28 mouse cellular contexts compared by ENCODE assay signal in genomic region chr2:155632138-155632936, GRCm38 (mm10). TPM values are rescaled to one million over a fixed set of nuclear protein-coding genes. Genes with fewer than 3 reads are reported as not detected.
DNase-seq lines count a peak whose midpoint lies in the region; ATAC-seq and TF ChIP-seq lines count a peak whose summit lies in the region.
"Had no signal": no experiment of that assay in that cellular context is flagged by ENCODE, and none has a peak within 500 bp of the region (broad histone marks: within the 10 kb centered on the region; RNA-seq: fewer than 3 reads in every experiment).

No protein-coding gene starts in this region.

- WGBS in forebrain, embryonic 16.5 days, result 71% methylated on average over 30 of the region's 30 CpGs

- H3K4me3 ChIP-seq in left cerebral cortex, adult 2 months, result no peak overlapping the region
- H3K4me3 ChIP-seq in ES-Bruce4 (ENCODE audit: low read depth, low read length) (peak overlapping the region; percentile 27), myocyte (no peak overlapping the region)
- H3K4me3 ChIP-seq in forebrain, embryonic 16.5 days (replicated peaks; ENCODE audit: low read length), result no peak overlapping the region
- H3K4me3 ChIP-seq: embryonic facial prominence, embryonic 12.5 days; forebrain, embryonic 15.5 days; gastrocnemius, adult 2 months; heart, adult 2 months; heart, embryonic 12.5 days; intestine, embryonic 15.5 days; limb, embryonic 13.5 days; lung, embryonic 15.5 days; megakaryocyte, embryonic 14.5 days; midbrain, embryonic 15.5 days; neural tube, embryonic 12.5 days had no signal

- no peak for ATAC-seq in forebrain, embryonic 16.5 days
- ATAC-seq: forebrain, embryonic 15.5 days; hindbrain, postnatal 0 days; intestine, embryonic 15.5 days; midbrain, embryonic 15.5 days had no signal

- DNase-seq in cerebellum, postnatal 14 days, result peak; percentile 36 to 46
- DNase-seq in cerebellum, adult 9-10 months, result no peak
- no peak for DNase-seq in left cerebral cortex, adult 2 months (ENCODE audit: extremely low spot score in 1 of 2, low spot score in 2 of 2)
- no peak for DNase-seq in left cerebral cortex, postnatal 14 days (ENCODE audit: low spot score in 2 of 2)
- DNase-seq: adrenal gland, postnatal 10 days; gastrocnemius, adult 2 months; gastrocnemius, postnatal 36 days; heart, adult 2 months; heart, postnatal 4 days; kidney, adult 9 months; kidney, postnatal 14 days; thymus, adult 2 months; thymus, postnatal 36 days had no signal

- peak overlapping the region; percentile 10; the same call in 1 of the 2 replicates for H3K9ac ChIP-seq in ES-Bruce4 (ENCODE audit: low read depth, poor library complexity, severe bottlenecking)
- H3K9ac ChIP-seq in forebrain, embryonic 16.5 days (replicated peaks; ENCODE audit: low read depth, low read length), result no peak overlapping the region
- H3K9ac ChIP-seq: embryonic facial prominence, embryonic 12.5 days; forebrain, embryonic 15.5 days; heart, embryonic 12.5 days; intestine, embryonic 15.5 days; limb, embryonic 13.5 days; lung, embryonic 15.5 days; midbrain, embryonic 15.5 days; neural tube, embryonic 12.5 days had no signal

- H3K9me3 ChIP-seq in ES-Bruce4 (replicated peaks; ENCODE audit: control insufficient read depth, insufficient read depth, low read length, poor library complexity, severe bottlenecking), result no peaks in the 10 kb centered on the region
- H3K9me3 ChIP-seq in forebrain, embryonic 16.5 days (ENCODE audit: control insufficient read depth, low read length), result no peaks in the 10 kb centered on the region
- H3K9me3 ChIP-seq: embryonic facial prominence, embryonic 12.5 days; forebrain, embryonic 15.5 days; G1E; heart, embryonic 12.5 days; intestine, embryonic 15.5 days; limb, embryonic 13.5 days; lung, embryonic 15.5 days; megakaryocyte, embryonic 14.5 days; midbrain, embryonic 15.5 days; neural tube, embryonic 12.5 days had no signal

- H3K27me3 ChIP-seq in ES-Bruce4 (ENCODE audit: control insufficient read depth, insufficient read depth, low read length, poor library complexity, severe bottlenecking), result no peaks in the 10 kb centered on the region
- H3K27me3 ChIP-seq in myocyte (ENCODE audit: control insufficient read depth, insufficient read depth, insufficient read length), result no peaks in the 10 kb centered on the region
- H3K27me3 ChIP-seq in forebrain, embryonic 16.5 days (replicated peaks; ENCODE audit: control insufficient read depth, insufficient read depth, low read length), result peaks cover 42% of the 10 kb centered on the region

- intact Hi-C loops in left cerebral cortex, adult 2 months (cut with DNase I), result no loop called here
- intact Hi-C loops in left cerebral cortex, postnatal 14 days (cut with DNase I), result no loop called here

- no peak overlapping the region for H3K4me2 ChIP-seq in myocyte (ENCODE audit: low read depth)
- no peak overlapping the region for H3K4me2 ChIP-seq in forebrain, embryonic 16.5 days (ENCODE audit: low read length)
- H3K4me2 ChIP-seq: embryonic facial prominence, embryonic 12.5 days; forebrain, embryonic 15.5 days; heart, embryonic 12.5 days; intestine, embryonic 15.5 days; limb, embryonic 13.5 days; liver, embryonic 11.5 days; lung, embryonic 15.5 days; midbrain, embryonic 15.5 days; neural tube, embryonic 12.5 days had no signal

- no peaks in the 10 kb centered on the region for H3K36me3 ChIP-seq in ES-Bruce4 (ENCODE audit: control insufficient read depth, insufficient read depth, low read length, poor library complexity, severe bottlenecking)
- H3K36me3 ChIP-seq in myocyte (ENCODE audit: control insufficient read depth, insufficient read depth), result peaks cover 11% of the 10 kb centered on the region
- H3K36me3 ChIP-seq in forebrain, embryonic 16.5 days (ENCODE audit: control insufficient read depth, insufficient read depth), result peaks cover 30% of the 10 kb centered on the region

- H3K4me1 ChIP-seq in ES-Bruce4 (ENCODE audit: control insufficient read depth, insufficient read depth, low read length), result no peaks in the 10 kb centered on the region
- peaks cover 14% of the 10 kb centered on the region for H3K4me1 ChIP-seq in forebrain, embryonic 16.5 days (replicated peaks; ENCODE audit: control insufficient read depth, insufficient read depth, low read length)

- TF ChIP-seq CTCF in left cerebral cortex, adult 2 months (IDR thresholded peaks at IDR 0.05), result no peak
- no peak for TF ChIP-seq CTCF in ES-Bruce4 (IDR thresholded peaks at IDR 0.05; ENCODE audit: low read depth, low read length)

- no peak overlapping the region for H3ac ChIP-seq in myocyte (ENCODE audit: control insufficient read depth, insufficient read length)

- TF ChIP-seq EP300 in ES-Bruce4 (IDR thresholded peaks at IDR 0.05; ENCODE audit: insufficient read depth, low read depth, low read length), result no peak

- TF ChIP-seq POLR2A in ES-Bruce4 (IDR thresholded peaks at IDR 0.05; ENCODE audit: insufficient read depth, low read length), result no peak
- TF ChIP-seq POLR2A in myocyte (IDR thresholded peaks at IDR 0.05; ENCODE audit: insufficient read length, low read depth), result peak; percentile 31

- peak overlapping the region; percentile 57 for H3K27ac ChIP-seq in left cerebral cortex, adult 2 months
- H3K27ac ChIP-seq in ES-Bruce4 (ENCODE audit: insufficient read depth, low read length), result no peak overlapping the region
- H3K27ac ChIP-seq in forebrain, embryonic 16.5 days (ENCODE audit: low read length), result no peak overlapping the region
- H3K27ac ChIP-seq: embryonic facial prominence, embryonic 12.5 days; forebrain, embryonic 15.5 days; gastrocnemius, adult 2 months; heart, adult 2 months; hindbrain, postnatal 0 days; intestine, embryonic 15.5 days; limb, embryonic 13.5 days; lung, embryonic 15.5 days; midbrain, embryonic 15.5 days; neural tube, embryonic 12.5 days had no signal

- H3K79me2 ChIP-seq in myocyte (ENCODE audit: control insufficient read depth, insufficient read depth), result no peaks in the 10 kb centered on the region

TF ChIP-seq in myocyte, 11 proteins besides CTCF, POLR2A, EP300 and RAD21:
- TF ChIP-seq MAX (IDR thresholded peaks at IDR 0.05; ENCODE audit: low read depth), result no peak
- TF ChIP-seq REST (IDR thresholded peaks at IDR 0.05; ENCODE audit: insufficient read depth, insufficient read length), result no peak
- peak; percentile 75 for TF ChIP-seq POLR2AphosphoS2 (IDR thresholded peaks at IDR 0.05; ENCODE audit: insufficient read length, low read depth)
TF ChIP-seq in myocyte: peak in this region for 1.

RNA-seq across cellular contexts. Expression of gene Myh7b, which starts 21.3 kb away (rescaled TPM):
- total RNA-seq in left cerebral cortex, adult 2 months (2021), result 10 to 100 TPM in 1 of 2 experiments, 1 to 10 TPM in 1; 7.1 to 10.9 TPM
- total RNA-seq in left cerebral cortex, postnatal 14 days (2021), result 1 to 10 TPM; 4.5 to 5.6 TPM
- polyA plus RNA-seq in ES-Bruce4 (2011; ENCODE audit: insufficient read depth, insufficient read length, low read depth, missing spikeins) (0.70 and 1.0 TPM in 2 replicates), myocyte (2012; fragmentation: generic; extraction: Trizol) (12.2 TPM)
- polyA plus RNA-seq in forebrain, embryonic 16.5 days (2015; fragmentation: Nextera tagmentation; extraction: Ambion mirVana), result 0.62 and 0.63 TPM in 2 replicates

RNA-seq across cellular contexts. Expression of gene Gss, which starts 39.7 kb away (rescaled TPM):
- 10 to 100 TPM; 14.8 to 14.9 TPM for total RNA-seq in left cerebral cortex, adult 2 months (2021)
- total RNA-seq in left cerebral cortex, postnatal 14 days (2021), result 10 to 100 TPM; 15.8 to 18.3 TPM
- polyA plus RNA-seq in ES-Bruce4 (2011; ENCODE audit: insufficient read depth, insufficient read length, low read depth, missing spikeins) (13.4 and 14.8 TPM in 2 replicates), myocyte (2012; fragmentation: generic; extraction: Trizol) (55.3 TPM)
- polyA plus RNA-seq in forebrain, embryonic 16.5 days (2015; fragmentation: Nextera tagmentation; extraction: Ambion mirVana), result 14.1 and 15.0 TPM in 2 replicates

RNA-seq across cellular contexts. Expression of gene Trpc4ap, which starts 59.8 kb away (rescaled TPM):
- total RNA-seq in left cerebral cortex, adult 2 months (2021), result 100 to 1,000 TPM; 147 to 153 TPM
- 100 to 1,000 TPM; 140 TPM for total RNA-seq in left cerebral cortex, postnatal 14 days (2021)
- polyA plus RNA-seq in ES-Bruce4 (2011; ENCODE audit: insufficient read depth, insufficient read length, low read depth, missing spikeins) (80.0 and 81.2 TPM in 2 replicates), myocyte (2012; fragmentation: generic; extraction: Trizol) (89.0 TPM)
- 179 and 180 TPM in 2 replicates for polyA plus RNA-seq in forebrain, embryonic 16.5 days (2015; fragmentation: Nextera tagmentation; extraction: Ambion mirVana)

Comparison
In these comparisons a context has a peak if more than half of its experiments do, and no peak if none do; other contexts are left out.
1. DNase-seq: peak in cerebellum, postnatal 14 days (2 of 2); none in cerebellum, adult 9-10 months (single experiment), left cerebral cortex, adult 2 months (0 of 2) and left cerebral cortex, postnatal 14 days (0 of 2).